Mouse (Mus musculus): ENCODE results near the gene Abhd13. TPM values are rescaled to one million over a fixed set of nuclear protein-coding genes. Genes with fewer than 3 reads are reported as not detected.

The Abhd13 gene
- total RNA-seq, 2 experiments from 2014 or later: 27.8 to 28.2 TPM

DNA sequence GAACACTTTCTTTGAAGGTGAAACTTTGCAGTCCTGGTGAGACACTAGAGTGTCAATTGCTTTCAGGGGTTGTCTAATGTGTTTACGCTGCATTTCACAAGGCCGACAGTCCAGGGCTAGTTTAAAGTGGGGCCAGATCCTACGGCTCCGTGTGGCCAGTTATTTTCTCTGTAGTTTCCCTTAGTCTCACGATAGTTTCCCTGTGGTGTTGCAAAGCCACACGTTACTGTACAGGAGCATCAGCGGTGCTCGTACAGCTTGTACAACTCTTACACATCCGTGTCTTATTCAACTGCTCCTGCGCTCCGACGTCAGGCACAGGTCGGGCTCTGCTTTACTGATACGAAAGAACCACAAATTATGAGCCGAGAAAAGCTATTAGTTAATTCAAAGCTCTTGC, 491 bp upstream of the Abhd13 start:
- peak overlapping the region; percentile 94 for H3K27ac ChIP-seq
- no peak for DNase-seq (ENCODE audit: low spot score in 2 of 2)
- H3K4me3 ChIP-seq: peak overlapping the region; percentile 84
- no peak for TF ChIP-seq CTCF (conservative IDR thresholded peaks at IDR 0.05)

DNA sequence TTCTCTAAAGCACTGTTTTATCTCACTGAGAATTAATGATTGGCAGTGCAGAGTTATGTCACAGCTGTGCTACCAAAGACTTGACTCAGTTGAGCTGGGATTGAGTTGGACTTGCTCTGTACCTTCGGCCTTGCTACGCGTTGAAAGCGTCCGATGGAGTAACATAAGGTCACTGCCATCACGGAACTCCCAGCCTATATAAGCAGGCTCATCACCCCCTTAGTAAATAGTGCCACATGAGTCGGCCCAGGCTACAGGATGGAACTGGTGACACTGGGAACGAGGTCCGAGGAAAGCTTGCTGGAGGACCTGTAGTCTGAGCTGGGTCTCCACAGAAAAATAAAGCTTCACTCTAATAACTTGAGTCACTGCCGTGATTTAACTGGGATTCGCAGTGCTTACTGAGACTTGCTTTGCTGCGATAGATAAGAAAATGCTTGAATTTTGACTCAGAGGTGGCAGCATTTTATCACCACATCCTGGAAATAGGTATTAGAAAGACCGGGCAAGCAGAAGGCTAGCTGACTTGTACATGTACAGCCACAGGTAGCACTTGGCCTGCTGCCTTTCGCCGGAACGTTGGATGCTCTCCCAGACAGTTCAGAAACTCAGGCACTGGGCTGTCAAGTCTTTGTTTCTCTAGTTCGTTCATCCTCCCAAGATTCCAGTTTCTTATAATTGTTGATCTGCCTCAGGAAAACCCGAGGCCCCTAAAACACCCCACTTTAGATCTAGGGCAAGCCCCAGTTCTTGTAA, 1.1 kb downstream of the Abhd13 start:
- no peak for TF ChIP-seq CTCF (conservative IDR thresholded peaks at IDR 0.05)
- no peak for DNase-seq (ENCODE audit: low spot score in 2 of 2)
- Histone ChIP-seq H3K4me3 (peak overlapping the region; percentile 84), H3K27ac (peak overlapping the region; percentile 94)

DNA sequence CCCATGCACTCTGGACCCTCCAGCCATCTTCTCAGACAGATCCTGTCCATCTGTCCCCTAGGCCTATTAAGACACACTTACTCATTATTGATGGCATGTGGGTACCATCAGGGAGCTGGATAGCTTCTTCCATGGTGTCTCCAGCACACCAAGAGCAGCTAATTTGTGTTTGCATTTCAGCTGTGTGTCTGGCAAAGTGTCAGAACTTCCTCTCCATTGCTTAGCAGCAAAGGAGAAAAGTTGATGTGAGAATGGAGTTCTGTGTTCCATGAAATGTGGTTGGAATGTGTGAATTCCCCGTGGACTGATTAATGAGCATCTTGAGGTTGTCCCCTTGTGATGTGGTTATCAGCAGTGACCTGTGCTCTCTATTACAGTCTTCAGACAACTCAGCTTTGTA, 2.2 kb downstream of the Abhd13 start:
- no peak overlapping the region for H3K27ac ChIP-seq
- DNase-seq (ENCODE audit: low spot score in 2 of 2): no peak
- no peak for TF ChIP-seq CTCF (conservative IDR thresholded peaks at IDR 0.05)

DNA sequence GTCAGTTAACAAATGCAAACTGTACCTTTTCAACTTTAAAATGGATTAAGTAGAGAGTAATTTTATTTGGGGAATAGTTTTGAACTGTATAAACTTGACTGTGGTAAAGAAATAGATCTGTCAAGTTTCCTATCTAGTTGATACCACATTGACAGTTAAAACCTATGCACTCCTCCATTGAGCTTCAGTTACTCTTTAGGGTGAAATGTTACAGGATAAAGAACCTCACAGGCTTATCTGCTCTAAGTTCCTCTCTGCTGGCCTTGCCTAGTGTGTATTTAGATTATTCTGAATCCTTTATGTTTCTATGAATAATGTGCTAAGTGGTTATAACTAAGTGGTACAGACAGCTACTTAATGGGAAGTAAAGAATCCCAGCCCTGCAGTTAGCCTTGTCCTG, 2.7 kb downstream of the Abhd13 start:
- DNase-seq (ENCODE audit: low spot score in 2 of 2): no peak
- H3K27ac ChIP-seq: no peak overlapping the region
- TF ChIP-seq CTCF (conservative IDR thresholded peaks at IDR 0.05): no peak
- H3K4me3 ChIP-seq: no peak overlapping the region

More for the DNA sequence above, 2.2 kb downstream of the Abhd13 start:
- no peak overlapping the region for H3K4me3 ChIP-seq

DNA sequence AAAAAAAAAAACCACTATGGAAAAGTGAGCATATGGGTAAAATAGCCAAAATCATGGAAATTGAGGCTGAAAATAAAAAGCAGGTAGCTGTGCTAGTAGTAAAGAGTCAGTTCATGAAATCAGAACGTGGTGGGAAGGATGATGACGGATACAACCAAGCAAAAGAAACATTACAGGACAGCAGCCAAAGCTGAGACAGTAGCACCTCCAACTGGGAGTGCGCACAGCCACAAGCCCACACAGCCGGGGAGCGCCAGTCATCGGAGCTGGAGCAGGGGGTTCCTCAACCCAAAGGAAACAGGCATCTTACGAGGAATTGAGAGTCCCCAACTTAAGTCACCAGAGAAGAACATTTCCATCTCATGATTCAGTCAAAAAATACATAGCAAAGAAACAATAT, 26.6 kb downstream of the Abhd13 start:
- no peak for TF ChIP-seq CTCF (conservative IDR thresholded peaks at IDR 0.05)
- DNase-seq (ENCODE audit: low spot score in 2 of 2): peak in 1 of 2 experiments; percentile 20
- H3K27ac ChIP-seq: no peak overlapping the region
- H3K4me3 ChIP-seq: no peak overlapping the region; the same call in 1 of the 2 replicates

DNA sequence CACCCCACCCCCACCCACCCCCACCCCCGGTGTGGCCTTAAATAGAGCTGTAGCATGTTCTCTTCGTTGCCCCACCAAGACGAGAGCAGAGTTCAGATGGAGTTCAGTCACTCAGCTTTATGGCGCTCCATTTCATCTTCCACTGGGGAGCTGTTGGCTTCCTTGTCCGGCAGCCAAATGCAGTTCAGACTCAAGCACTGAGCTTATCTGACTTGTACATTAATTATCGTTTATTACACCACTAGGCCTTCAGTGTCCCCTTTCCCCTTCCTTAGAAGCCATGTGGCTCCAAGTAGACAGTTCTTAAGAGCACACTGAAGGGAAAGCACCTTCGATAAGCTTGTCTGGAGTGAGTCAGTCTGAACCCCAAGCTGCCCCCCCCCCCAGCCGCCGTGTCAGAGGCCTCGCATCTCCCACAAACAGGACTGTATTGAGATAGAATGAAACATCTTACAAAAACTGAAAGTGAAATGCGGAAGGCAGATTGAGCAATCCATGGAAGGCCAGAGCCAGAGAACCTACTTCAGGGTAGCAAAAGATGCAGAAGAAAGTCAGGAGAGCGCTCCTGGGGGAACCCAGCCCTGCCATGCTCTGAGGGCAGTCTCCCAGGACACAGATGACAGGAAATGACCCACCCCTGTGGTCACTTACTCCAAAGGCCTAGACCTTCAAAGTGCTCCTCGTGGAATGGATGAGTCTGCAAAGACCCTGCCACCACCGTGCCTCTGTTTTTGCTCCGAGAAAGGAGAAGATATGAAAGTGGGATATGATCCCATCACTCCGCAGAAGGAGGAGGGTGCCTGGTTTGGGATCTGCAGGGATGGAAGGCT, 28.9 kb downstream of the Abhd13 start, which contains the start of gene Tnfsf13b:
Tnfsf13b (plus strand) TSS at position 312 of the 830 bp plus-strand sequence.
- peak within 1 kb of the TSS; percentile 59 for H3K27ac ChIP-seq
- H3K4me3 ChIP-seq: peak within 1 kb of the TSS; percentile 59
- TF ChIP-seq CTCF (conservative IDR thresholded peaks at IDR 0.05): no peak
- no peak for DNase-seq (ENCODE audit: low spot score in 2 of 2)

DNA sequence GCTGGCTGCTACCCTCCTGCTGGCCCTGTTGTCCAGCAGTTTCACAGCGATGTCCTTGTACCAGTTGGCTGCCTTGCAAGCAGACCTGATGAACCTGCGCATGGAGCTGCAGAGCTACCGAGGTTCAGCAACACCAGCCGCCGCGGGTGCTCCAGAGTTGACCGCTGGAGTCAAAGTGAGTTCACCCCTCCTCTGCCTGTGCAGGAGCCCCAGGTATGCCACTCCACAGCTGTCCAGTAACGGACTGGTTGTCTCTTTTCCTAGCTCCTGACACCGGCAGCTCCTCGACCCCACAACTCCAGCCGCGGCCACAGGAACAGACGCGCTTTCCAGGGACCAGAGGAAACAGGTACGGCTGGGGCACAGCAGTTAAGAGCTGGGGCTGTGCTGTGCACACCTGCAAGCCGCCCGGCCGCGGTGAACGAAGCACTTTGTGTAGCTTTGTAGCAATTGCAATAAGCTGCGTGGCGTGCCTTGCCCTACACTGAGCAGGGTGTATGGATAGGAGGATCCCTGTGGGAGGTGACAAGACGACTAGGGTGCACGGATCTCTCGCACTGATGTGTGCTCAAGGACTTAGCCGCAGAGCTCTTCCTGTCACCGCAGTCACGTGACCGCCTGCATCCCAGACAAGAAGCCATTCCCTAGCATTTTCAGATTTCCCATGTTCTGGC, 29.6 kb downstream of the Abhd13 start:
- Histone ChIP-seq H3K27ac (peak overlapping the region; percentile 59), H3K4me3 (peak overlapping the region; percentile 59)
- peak; percentile 23 to 27 for DNase-seq (ENCODE audit: low spot score in 2 of 2)
- no peak for TF ChIP-seq CTCF (conservative IDR thresholded peaks at IDR 0.05)

DNA sequence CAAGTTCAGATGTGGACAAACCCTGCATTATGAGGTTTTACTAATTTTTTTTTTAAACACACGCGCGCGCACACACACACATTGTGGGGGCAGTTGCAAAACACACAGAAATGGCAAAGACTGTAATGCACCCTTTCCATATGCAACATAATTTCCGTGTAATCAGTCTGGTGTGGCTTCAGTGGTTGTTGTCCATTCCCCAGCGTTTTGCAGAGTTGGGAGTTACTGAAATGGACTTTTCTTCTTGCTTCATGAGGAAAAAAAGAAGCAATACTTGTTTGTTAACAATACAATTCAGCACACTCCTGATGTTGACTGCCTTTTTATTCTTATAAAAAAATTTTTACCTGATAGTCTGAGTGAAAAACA, 30.1 kb downstream of the Abhd13 start:
- no peak for DNase-seq (ENCODE audit: low spot score in 2 of 2)
- no peak for TF ChIP-seq CTCF (conservative IDR thresholded peaks at IDR 0.05)
- H3K4me3 ChIP-seq: peak overlapping the region; percentile 59
- H3K27ac ChIP-seq: no peak overlapping the region

DNA sequence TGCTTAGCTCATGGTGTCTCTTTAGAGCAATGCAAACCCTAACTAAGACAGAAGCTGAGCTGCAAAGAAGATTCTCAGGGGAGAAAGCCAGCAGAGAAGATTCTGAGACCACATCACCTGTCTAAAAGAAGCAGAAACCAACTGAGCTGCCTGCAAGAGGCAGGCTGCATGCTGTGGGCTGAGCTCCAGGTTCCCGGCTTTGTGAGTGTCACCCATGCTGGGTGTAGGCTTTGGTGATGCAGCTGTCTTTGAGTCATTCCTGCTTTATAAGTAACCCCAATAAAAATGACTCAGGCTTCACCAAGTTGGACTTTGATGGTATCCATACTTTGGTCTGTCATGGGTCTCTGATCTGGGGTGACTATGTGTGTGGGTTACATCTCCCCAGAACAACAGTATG, 38.7 kb downstream of the Abhd13 start:
- TF ChIP-seq CTCF (conservative IDR thresholded peaks at IDR 0.05): no peak
- no peak for DNase-seq (ENCODE audit: low spot score in 2 of 2)
- H3K27ac ChIP-seq: no peak overlapping the region
- H3K4me3 ChIP-seq: no peak overlapping the region

DNA sequence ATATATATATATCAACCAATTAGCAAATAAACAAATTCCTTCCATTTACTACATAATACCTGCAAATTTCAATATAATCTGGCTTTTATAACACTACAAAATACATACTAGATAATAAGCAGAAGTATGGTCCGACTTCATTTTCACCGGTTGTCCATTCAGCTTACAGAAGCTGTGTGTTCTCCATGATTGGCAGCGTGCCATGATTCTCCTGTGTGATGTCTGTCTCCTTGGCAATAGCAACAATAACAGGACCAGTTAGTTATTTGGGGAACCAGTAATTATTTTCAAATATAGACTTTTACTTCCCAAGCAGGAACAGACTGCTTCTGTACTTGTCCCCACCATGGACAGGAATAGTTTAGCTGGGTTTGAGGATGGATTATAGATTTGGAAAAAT, 39.7 kb downstream of the Abhd13 start:
- TF ChIP-seq CTCF (conservative IDR thresholded peaks at IDR 0.05): no peak
- no peak for DNase-seq (ENCODE audit: low spot score in 2 of 2)
- Histone ChIP-seq H3K4me3 (no peak overlapping the region), H3K27ac (no peak overlapping the region)

DNA sequence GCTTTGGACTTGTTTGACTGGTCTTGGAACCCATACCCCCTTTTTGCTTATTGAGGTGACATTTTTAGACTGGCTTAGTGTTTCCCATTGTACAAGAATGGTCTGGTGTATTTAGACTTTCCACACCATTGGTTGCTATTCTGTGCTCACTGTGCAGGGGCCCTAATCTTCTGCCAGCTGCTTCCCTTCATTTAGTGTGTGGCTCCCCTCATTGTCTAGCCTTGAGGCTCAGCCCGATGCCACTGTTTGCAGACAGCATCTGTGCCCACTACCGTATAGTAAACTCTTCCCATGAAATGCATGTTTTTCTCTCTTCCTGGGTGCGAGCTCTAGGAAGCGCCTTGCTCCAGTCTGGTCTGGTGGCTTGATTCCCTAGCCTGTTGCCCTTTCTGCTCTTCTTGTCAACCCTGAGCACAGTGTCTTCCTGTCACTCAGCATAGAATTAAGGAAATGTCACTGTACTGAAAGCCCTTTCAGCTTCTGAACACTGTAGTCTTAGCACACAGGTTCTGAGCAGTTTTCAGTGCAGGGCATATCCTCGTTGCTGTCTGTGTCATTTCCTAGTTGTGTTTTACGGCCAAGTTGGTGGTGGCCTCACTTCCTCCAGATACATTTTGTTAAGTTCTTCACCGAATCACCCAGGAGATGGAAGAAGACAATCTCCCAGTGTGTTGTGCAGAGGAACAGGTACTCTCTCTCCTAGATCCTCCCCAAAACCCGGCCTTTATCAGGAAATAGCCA, 53.0 kb downstream of the Abhd13 start:
- DNase-seq (ENCODE audit: low spot score in 2 of 2): no peak
- H3K27ac ChIP-seq: no peak overlapping the region
- no peak for TF ChIP-seq CTCF (conservative IDR thresholded peaks at IDR 0.05)
- no peak overlapping the region for H3K4me3 ChIP-seq

DNA sequence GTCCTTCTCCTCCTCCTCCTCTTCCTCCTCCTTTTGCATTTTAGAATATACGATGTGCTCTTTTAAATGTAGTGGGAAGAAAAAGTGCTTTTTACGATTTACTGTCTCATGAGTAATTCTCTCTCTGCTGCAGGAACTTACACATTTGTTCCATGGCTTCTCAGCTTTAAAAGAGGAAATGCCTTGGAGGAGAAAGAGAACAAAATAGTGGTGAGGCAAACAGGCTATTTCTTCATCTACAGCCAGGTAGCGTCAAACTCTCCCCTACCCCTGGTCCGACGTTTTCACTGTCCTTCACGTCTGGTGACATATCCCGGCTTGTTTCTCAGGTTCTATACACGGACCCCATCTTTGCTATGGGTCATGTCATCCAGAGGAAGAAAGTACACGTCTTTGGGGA, 53.7 kb downstream of the Abhd13 start:
- H3K27ac ChIP-seq: no peak overlapping the region
- H3K4me3 ChIP-seq: no peak overlapping the region
- no peak for DNase-seq (ENCODE audit: low spot score in 2 of 2)
- no peak for TF ChIP-seq CTCF (conservative IDR thresholded peaks at IDR 0.05)

Data from layer of hippocampus, adult 2 months (tissue).